In the genomic region with DNA sequence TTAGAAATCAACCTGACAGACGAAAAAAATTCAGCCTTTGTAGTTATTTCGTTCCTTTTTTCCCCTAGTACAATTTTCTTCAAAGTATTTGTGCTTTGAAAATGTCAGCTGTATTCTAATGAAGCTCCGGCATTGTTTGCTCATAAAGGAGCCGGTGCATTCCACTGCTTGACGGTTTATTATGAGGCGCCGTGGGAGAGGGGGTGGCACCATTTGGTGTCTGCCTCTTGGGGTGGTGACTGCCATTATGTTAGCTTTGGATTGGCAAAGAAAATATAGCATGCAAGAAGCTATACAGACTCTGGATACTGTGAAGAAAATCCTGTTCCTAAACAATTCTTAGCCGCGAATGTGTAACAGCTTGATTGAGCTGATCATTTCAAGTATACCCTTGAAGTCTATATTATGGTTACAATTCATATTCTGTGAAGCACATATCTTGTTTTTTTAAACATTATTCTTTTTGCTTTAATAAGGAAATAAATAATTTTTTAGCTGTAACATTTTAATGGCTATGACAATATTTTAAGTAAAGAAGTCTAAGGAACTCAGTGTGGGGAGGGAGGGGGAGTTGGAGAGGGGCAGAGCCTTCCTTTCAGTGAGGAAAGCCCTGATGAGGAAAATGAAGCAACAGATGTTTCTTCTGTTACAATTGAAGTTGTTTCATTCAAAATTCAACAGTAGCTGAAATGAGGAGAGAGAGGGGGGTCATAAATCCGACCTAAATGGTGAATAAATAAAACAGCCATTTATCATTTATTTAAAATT, we compare ENCODE assay signal across 8 mouse cellular contexts.
DNase-seq lines count a peak whose midpoint lies in the region; ATAC-seq and TF ChIP-seq lines count a peak whose summit lies in the region.

No protein-coding gene starts in this region.

- no peak for TF ChIP-seq CTCF in brain, embryonic 14.5 days (IDR thresholded peaks at IDR 0.05; ENCODE audit: borderline replicate concordance, extremely low read depth, insufficient read depth, insufficient read length)
- TF ChIP-seq CTCF in intestine, postnatal 0 days (IDR thresholded peaks at IDR 0.05; ENCODE audit: low read depth) = no peak

- peak overlapping the region; percentile 76 for H3K4me2 ChIP-seq in heart, embryonic 11.5 days
- H3K4me2 ChIP-seq in forebrain, embryonic 13.5 days = peak overlapping the region; percentile 67
- H3K4me2 ChIP-seq in intestine, postnatal 0 days (replicated peaks; ENCODE audit: low read depth) = peak overlapping the region; percentile 58
- peak overlapping the region; percentile 62 for H3K4me2 ChIP-seq in liver, embryonic 12.5 days

- H3K27me3 ChIP-seq in heart, embryonic 11.5 days (ENCODE audit: control insufficient read depth, insufficient read depth, low read length) = no peaks in the 10 kb centered on the region
- H3K27me3 ChIP-seq in forebrain, embryonic 13.5 days = no peaks in the 10 kb centered on the region
- H3K27me3 ChIP-seq in intestine, postnatal 0 days (replicated peaks; ENCODE audit: control insufficient read depth, insufficient read depth, low read length) = no peaks in the 10 kb centered on the region
- no peaks in the 10 kb centered on the region for H3K27me3 ChIP-seq in liver, embryonic 12.5 days (replicated peaks)

- 8% methylated on average over 10 of the region's 10 CpGs for WGBS in heart, embryonic 11.5 days (ENCODE audit: insufficient replicate concordance)
- WGBS in forebrain, embryonic 13.5 days = under 1% methylated on average over 10 of the region's 10 CpGs
- WGBS in intestine, postnatal 0 days = 13% methylated on average over 10 of the region's 10 CpGs
- 6% methylated on average over 10 of the region's 10 CpGs for WGBS in liver, embryonic 12.5 days (ENCODE audit: insufficient replicate concordance)

- ATAC-seq in heart, embryonic 11.5 days (replicated peaks; ENCODE audit: insufficient number of reproducible peaks, low FRiP score, low TSS enrichment) = no peak
- ATAC-seq in forebrain, embryonic 13.5 days = peak; percentile 88
- ATAC-seq in intestine, postnatal 0 days = no peak
- peak; percentile 46; the same call in 1 of the 2 replicates for ATAC-seq in liver, embryonic 12.5 days

- H3K9ac ChIP-seq in heart, embryonic 11.5 days (ENCODE audit: low read depth, low read length) = peak overlapping the region; percentile 61
- peak overlapping the region; percentile 61 for H3K9ac ChIP-seq in forebrain, embryonic 13.5 days
- H3K9ac ChIP-seq in intestine, postnatal 0 days (ENCODE audit: low read depth, low read length) = peak overlapping the region; percentile 34; the same call in 1 of the 2 replicates
- H3K9ac ChIP-seq in liver, embryonic 12.5 days = peak overlapping the region; percentile 80

- TF ChIP-seq POLR2A in brain, embryonic 14.5 days (IDR thresholded peaks at IDR 0.05; ENCODE audit: borderline replicate concordance, extremely low read depth, insufficient read depth, insufficient read length, poor library complexity, severe bottlenecking) = peak; percentile 12; the same call in 1 of the 2 replicates

- H3K27ac ChIP-seq in heart, embryonic 11.5 days (ENCODE audit: low read depth, low read length) = 0 out of 2 replicates have a peak overlapping the region, but pooled peaks have one; percentile 15
- H3K27ac ChIP-seq in forebrain, embryonic 13.5 days = peak overlapping the region; percentile 75
- no peak overlapping the region for H3K27ac ChIP-seq in intestine, postnatal 0 days (ENCODE audit: low read depth, low read length)
- peak overlapping the region; percentile 86 for H3K27ac ChIP-seq in liver, embryonic 12.5 days

- peak overlapping the region; percentile 53 for H3K4me3 ChIP-seq in heart, embryonic 11.5 days (ENCODE audit: low read depth, low read length)
- peak overlapping the region; percentile 50 for H3K4me3 ChIP-seq in forebrain, embryonic 13.5 days
- H3K4me3 ChIP-seq in intestine, postnatal 0 days (ENCODE audit: low read depth, low read length) = peak overlapping the region; percentile 31
- H3K4me3 ChIP-seq in liver, embryonic 12.5 days = peak overlapping the region; percentile 71

- no peaks in the 10 kb centered on the region for H3K9me3 ChIP-seq in heart, embryonic 11.5 days (replicated peaks; ENCODE audit: control insufficient read depth, low read length)
- H3K9me3 ChIP-seq in forebrain, embryonic 13.5 days (replicated peaks) = no peaks in the 10 kb centered on the region
- H3K9me3 ChIP-seq in intestine, postnatal 0 days (ENCODE audit: control insufficient read depth) = no peaks in the 10 kb centered on the region
- H3K9me3 ChIP-seq in liver, embryonic 12.5 days (replicated peaks) = no peaks in the 10 kb centered on the region

- H3K4me1 ChIP-seq in heart, embryonic 11.5 days (ENCODE audit: control insufficient read depth, insufficient read depth, low read length) = no peaks in the 10 kb centered on the region
- peaks cover 19% of the 10 kb centered on the region for H3K4me1 ChIP-seq in forebrain, embryonic 13.5 days
- H3K4me1 ChIP-seq in intestine, postnatal 0 days (replicated peaks; ENCODE audit: control insufficient read depth, insufficient read depth, low read length) = no peaks in the 10 kb centered on the region
- peaks cover 52% of the 10 kb centered on the region for H3K4me1 ChIP-seq in liver, embryonic 12.5 days

- H3K36me3 ChIP-seq in heart, embryonic 11.5 days (ENCODE audit: control insufficient read depth, insufficient read depth, low read length) = no peaks in the 10 kb centered on the region
- H3K36me3 ChIP-seq in forebrain, embryonic 13.5 days (ENCODE audit: poor library complexity, severe bottlenecking) = no peaks in the 10 kb centered on the region; the same call in 1 of the 2 replicates
- H3K36me3 ChIP-seq in intestine, postnatal 0 days (ENCODE audit: control insufficient read depth, insufficient read depth) = no peaks in the 10 kb centered on the region
- peaks cover 16% of the 10 kb centered on the region for H3K36me3 ChIP-seq in liver, embryonic 12.5 days

- intact Hi-C loops in heart, postnatal 36 days (cut with DNase I) = no loop called here

- no peak for DNase-seq in heart, postnatal 36 days
- peak; percentile 90 for DNase-seq in brain, embryonic 14.5 days (ENCODE audit: low read depth)
- peak; percentile 77 for DNase-seq in retina, embryonic 14.5 days (ENCODE audit: low spot score)
- no peak for DNase-seq in adipocyte (ENCODE audit: low spot score)

Comparison
In these comparisons a context has a peak if more than half of its experiments do, and no peak if none do; other contexts are left out.
1. ATAC-seq: peak in forebrain, embryonic 13.5 days (single experiment) and liver, embryonic 12.5 days (single experiment); none in heart, embryonic 11.5 days (single experiment) and intestine, postnatal 0 days (single experiment).
2. DNase-seq: peak in brain, embryonic 14.5 days (single experiment) and retina, embryonic 14.5 days (single experiment); none in heart, postnatal 36 days (0 of 2) and adipocyte (single experiment).
3. Peak in every context shown above with its lines, with median percentiles within 50 percentile points of each other: H3K4me2 ChIP-seq, H3K4me3 ChIP-seq and H3K9ac ChIP-seq.